Mouse (Mus musculus): ENCODE measurements at regions not wholly inside any gene's neighbourhood (a gene's known extent, or its start where the extent isn't known, plus 50 kb on each side); places are given as distances from the start of the nearest gene placed in this dataset.

GRCm38 (mm10) chr19:23068600-23068999, 72.4 kb upstream of the Klf9 start:
- no peak for TF ChIP-seq CTCF (IDR thresholded peaks at IDR 0.05; ENCODE audit: insufficient read depth, low read depth, low read length)
- TF ChIP-seq POLR2A (IDR thresholded peaks at IDR 0.05; ENCODE audit: insufficient read depth, low read depth, low read length) = no peak
